Mouse (Mus musculus): ENCODE data around the gene Mdh2. TPM values are rescaled to one million over a fixed set of nuclear protein-coding genes. Genes with fewer than 3 reads are reported as not detected.

The Mdh2 gene
- total RNA-seq (2023): 100 to 1,000 TPM; 185 to 193 TPM

GRCm38 (mm10) chr5:135778471-135779445 lies at the start of gene Mdh2:
TSS of gene Mdh2 (plus strand) at chr5:135778480.

GRCm38 (mm10) chr5:135743741-135744609 lies 34.3 kb upstream of the Mdh2 start, which contains the start of gene Tmem120a:
TSS of gene Tmem120a (minus strand) at chr5:135744448.

DNA sequence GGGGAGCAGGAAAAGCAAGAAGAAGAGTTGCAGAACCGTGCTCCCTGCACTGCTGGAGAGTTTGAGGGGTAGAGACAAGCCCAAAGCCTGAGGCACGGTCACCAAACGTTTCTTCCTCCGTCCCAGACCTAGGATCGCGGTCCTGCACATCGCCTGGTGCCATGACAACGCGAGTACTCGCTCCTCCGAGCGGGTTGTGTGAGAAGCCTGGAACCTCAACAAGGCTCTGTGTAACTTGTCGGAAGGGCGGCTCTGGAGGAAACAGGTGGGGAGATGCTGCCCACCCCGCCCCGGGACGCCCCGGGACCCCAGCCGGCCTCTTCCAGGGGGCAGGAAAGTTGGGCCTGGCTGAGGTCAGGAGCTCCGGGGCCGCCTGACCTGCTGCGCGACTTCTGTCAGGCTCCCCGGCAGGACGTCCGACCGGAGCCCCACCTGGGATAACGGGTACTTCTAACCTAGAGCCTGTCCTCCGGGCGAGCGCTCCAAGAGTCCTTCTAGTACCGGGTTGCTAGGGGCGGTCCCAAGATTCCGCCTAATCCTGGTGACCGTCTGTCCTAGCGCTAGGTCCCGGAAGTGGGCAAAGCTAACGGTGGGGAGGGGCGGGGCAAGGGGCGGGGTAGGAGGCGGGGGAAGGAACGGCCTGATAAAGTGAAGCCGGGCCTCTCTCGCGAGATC lies 347 bp upstream of the Mdh2 start, which contains the start of gene Styxl1:
Styxl1 (minus strand) TSS at position 590 of the 675 bp plus-strand sequence.

GRCm38 (mm10) chr5:135806555-135807262 lies 28.4 kb downstream of the Mdh2 start, which contains the start of gene Srrm3:
TSS of gene Srrm3 (plus strand) at chr5:135806890.

Other genes with a start within 250 kb of the Mdh2 start
- 1 to 10 TPM; 4.8 to 8.6 TPM for gene Hip1, start 233.4 kb upstream of the Mdh2 start, total RNA-seq (2023)
- not detected for gene Ccl26, start 214.9 kb upstream of the Mdh2 start, total RNA-seq (2023)
- under 1 TPM in 1 of 2 experiments, not detected in 1; 0.58 TPM for gene Ccl24, start 205.4 kb upstream of the Mdh2 start, total RNA-seq (2023)
- 10 to 100 TPM; 26.3 to 29.5 TPM for gene Rhbdd2, start 145.9 kb upstream of the Mdh2 start, total RNA-seq (2023)
- gene Por, start 108.4 kb upstream of the Mdh2 start, total RNA-seq (2023): 10 to 100 TPM; 56.4 to 62.2 TPM
- 10 to 100 TPM; 17.4 to 19.7 TPM for gene Tmem120a, start 34.0 kb upstream of the Mdh2 start, total RNA-seq (2023)
- gene Styxl1, start 95 bp upstream of the Mdh2 start, total RNA-seq (2023): under 1 TPM in 1 of 2 experiments, not detected in 1; 0.58 TPM
- gene Srrm3, start 28.4 kb downstream of the Mdh2 start, total RNA-seq (2023): not detected
- not detected for gene Hspb1, start 109.4 kb downstream of the Mdh2 start, total RNA-seq (2023)
- gene Ywhag, start 156.1 kb downstream of the Mdh2 start, total RNA-seq (2023): 10 to 100 TPM; 62.2 to 73.1 TPM
- 1 to 10 TPM in 1 of 2 experiments, not detected in 1; 1.7 TPM for gene Ssc4d, start 196.1 kb downstream of the Mdh2 start, total RNA-seq (2023)
- not detected for gene Zp3, start 201.6 kb downstream of the Mdh2 start, total RNA-seq (2023)
- 10 to 100 TPM; 36.8 to 38.0 TPM for gene Dtx2, start 216.3 kb downstream of the Mdh2 start, total RNA-seq (2023)